Mouse (Mus musculus) cortical plate, adult 2 months (tissue): ENCODE measurements around the gene Prkce. TPM values are rescaled to one million over a fixed set of nuclear protein-coding genes. Genes with fewer than 3 reads are reported as not detected.

Experiments
- H3K27ac ChIP-seq: fragments of 200-500 bp; 2 replicates; pipeline ENCODE4 v1.5.1; 2012; ENCODE audit warnings: low read length, control low read depth, inconsistent platforms; ENCODE audit not compliant: insufficient read depth
- H3K4me1 ChIP-seq: fragments of 200-500 bp; 2 replicates; pipeline ENCODE4 v1.6.1; 2011; ENCODE audit warnings: low read length; ENCODE audit not compliant: control insufficient read depth, insufficient read depth
- H3K4me3 ChIP-seq: fragments of 200-500 bp; 2 replicates; pipeline ENCODE4 v1.5.1; 2011; ENCODE audit warnings: mild to moderate bottlenecking, low read length, control low read depth; ENCODE audit not compliant: insufficient read depth
- CTCF ChIP-seq: fragments of 200-500 bp; IDR thresholded peaks from 2 replicates; pipeline ENCODE4 v1.5.1; 2011; ENCODE audit warnings: mild to moderate bottlenecking, control low read depth, low read length; ENCODE audit not compliant: insufficient read depth; ENCODE audit errors: extremely low read depth
- POLR2A ChIP-seq: fragments of 200-500 bp; IDR thresholded peaks from 2 replicates; pipeline ENCODE4 v1.6.1; 2011; ENCODE audit warnings: mild to moderate bottlenecking, low read length, control low read depth; ENCODE audit not compliant: insufficient read depth; ENCODE audit errors: extremely low read depth
- polyA plus RNA-seq: library from polyadenylated mRNA; depleted of rRNA; stranded (reverse); fragments of >200 nt; gene quantifications from 2 replicates; pipeline ENCODE4 v1.2.3, GENCODE M21; 2012

Gene Prkce
- polyA plus RNA-seq, 1 experiment = 83.7 TPM

DNA sequence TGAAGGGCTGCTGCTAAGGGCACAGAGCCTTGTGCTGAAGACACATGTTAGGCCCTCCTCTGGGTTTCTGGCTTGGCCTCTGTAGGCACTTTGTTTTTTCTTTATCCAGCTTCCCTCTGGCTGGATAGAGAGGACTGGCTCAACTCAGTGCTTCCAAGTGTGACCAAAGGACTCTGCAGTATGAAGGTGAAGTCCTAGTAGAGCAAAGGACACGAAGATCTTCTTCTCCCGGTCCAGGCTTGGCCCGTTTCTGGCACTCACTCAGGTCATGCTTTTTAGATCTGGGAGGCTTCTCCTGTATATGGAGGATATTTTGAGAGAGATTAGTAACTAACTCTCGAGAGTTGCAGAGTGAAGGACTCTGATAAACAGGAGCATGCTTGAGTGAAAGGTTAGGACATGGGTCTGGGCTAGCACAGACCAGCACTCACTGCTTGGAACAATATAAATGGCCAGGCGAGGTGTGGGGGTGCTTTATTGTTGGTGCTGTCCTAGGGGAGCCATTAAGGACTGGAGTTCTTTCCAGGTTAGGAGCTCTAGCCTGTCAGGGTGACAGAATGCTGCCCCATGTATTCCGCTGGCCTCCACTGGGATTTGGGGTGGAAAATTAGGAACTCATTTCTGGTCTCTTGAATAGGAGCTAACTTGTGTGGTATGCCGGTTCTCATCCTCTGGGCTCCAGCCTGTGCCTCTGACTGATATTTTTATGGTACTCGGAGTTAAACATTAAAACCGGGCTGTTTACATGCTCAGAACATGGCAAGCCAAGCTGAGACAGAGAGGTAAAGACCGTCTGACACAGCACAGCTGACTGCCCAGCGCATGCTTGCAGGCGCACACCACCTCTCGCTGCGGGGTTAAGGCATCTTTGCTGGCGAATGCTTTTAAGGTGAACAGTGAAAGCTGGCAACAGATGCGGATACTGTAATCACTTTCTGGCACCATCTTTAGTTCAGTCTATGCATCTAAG lies 31.2 kb downstream of the Prkce start:
- Histone ChIP-seq H3K4me3 (no peak overlapping the region), H3K4me1 (peaks cover 6% of the 10 kb centered on the region), H3K27ac (no peak overlapping the region)
- TF ChIP-seq POLR2A = no peak
- no peak for TF ChIP-seq CTCF

DNA sequence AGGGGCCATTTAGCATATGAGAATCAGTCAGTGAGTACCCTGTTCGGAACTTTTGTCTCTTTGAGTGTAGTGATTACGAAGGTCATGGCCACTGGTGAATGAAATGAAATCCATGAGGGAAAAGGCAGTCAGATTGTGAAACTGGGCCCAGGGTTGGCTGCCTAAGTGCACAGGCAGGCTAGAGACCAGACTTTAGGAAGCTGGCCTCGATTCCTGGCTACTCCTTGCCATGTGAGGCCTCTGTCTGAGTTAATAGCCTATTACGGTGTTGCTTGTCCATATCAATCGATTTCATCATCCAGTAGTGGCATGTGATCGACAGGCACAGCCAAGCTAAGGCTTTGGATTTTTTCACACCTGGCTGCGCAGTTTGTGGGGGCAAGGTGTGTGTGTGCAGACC lies 34.4 kb downstream of the Prkce start:
- peaks cover 4% of the 10 kb centered on the region; the same call in 1 of the 2 replicates for H3K4me1 ChIP-seq

DNA sequence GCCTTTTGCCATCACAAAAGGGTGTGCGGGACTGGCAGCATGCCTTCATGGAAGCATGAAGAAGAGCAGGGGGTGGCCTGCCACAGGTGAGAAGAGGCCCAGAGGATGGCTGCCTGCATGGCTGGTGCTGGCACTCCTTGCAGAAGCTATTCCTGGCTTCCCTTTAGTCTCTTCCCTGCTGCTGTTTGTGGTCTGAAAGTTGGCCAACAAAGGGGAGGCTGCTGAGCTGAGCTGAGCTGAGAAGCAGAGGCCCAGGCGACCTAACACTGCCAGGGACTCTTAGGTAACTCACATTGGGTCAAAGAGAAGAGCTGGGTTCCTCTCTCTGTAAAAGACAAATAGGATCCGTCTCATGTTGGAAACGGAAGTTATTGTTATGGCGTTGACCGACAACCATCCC lies 35.4 kb downstream of the Prkce start:
- Histone ChIP-seq H3K4me3 (no peak overlapping the region), H3K4me1 (peaks cover 4% of the 10 kb centered on the region; the same call in 1 of the 2 replicates), H3K27ac (no peak overlapping the region)
- no peak for TF ChIP-seq CTCF
- TF ChIP-seq POLR2A = no peak

More for the DNA sequence above, 34.4 kb downstream of the Prkce start:
- Histone ChIP-seq H3K4me3 (no peak overlapping the region), H3K27ac (no peak overlapping the region)
- TF ChIP-seq CTCF = no peak
- no peak for TF ChIP-seq POLR2A

DNA sequence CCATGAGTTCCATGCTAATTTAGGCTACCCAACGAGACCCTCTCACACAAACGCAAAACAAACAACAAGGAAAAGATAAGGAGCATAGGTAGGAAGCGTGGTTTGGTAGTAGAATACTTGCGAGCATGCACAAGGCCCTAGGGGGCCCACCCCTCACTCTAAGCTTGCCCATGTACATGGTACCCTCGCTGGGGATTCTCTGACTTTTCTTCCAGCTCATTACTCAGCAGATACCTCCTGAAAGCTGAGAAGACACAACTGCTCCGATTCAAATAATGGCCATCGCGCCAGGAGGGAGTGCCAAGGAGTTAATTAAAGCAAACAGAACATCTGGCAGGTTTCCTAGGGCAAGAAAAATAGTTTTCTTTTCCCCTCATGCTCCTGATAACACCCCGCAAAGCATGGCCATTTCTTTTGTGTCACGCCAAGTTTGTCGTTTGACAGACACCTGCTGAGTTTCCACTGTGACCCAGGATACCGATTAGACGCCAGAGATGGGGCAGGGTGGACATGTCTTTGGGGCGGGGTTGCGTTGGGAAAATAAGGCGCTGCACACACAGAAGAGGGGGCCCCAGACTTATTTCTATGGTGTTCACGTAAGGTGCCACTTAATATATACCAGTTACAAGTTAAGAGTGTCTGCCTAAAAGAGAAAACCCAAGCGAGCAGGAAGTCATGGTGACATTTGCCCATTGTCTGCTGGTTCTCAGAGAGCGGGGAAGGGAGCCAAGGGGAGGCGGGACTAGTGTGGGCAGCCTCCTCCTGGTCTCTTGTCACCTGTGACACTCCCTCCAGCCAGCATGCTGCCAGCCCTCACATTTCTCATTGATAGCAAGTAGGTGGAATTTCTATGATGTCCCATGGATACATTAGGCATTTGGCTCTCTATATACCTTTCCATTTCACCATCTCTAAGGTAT lies 36.2 kb downstream of the Prkce start:
- Histone ChIP-seq H3K4me3 (no peak overlapping the region), H3K27ac (no peak overlapping the region), H3K4me1 (peaks cover 4% of the 10 kb centered on the region; the same call in 1 of the 2 replicates)
- TF ChIP-seq POLR2A (no peak), CTCF (no peak)

DNA sequence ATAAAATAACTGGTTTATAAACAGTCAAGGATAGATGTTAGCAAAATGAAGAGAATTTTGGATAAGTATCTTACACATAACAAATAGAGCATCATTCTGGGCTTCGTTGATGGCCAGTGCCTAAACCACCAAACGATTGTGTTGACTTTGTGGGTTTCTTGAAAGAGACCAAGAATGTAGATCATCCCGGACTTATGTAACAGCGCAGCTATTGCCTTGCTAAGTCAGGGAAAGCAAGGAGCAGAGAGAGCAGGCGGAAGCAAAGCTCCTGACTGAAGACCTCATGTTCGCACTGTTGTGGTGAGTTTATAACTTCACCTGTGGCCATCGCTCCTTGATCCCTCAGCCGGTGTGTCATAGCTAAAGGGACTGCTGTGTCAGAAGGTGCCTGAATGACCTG lies 38.7 kb downstream of the Prkce start:
- H3K4me3 ChIP-seq = no peak overlapping the region
- no peak overlapping the region for H3K27ac ChIP-seq
- peaks cover 6% of the 10 kb centered on the region; the same call in 1 of the 2 replicates for H3K4me1 ChIP-seq
- TF ChIP-seq CTCF (no peak), POLR2A (no peak)

DNA sequence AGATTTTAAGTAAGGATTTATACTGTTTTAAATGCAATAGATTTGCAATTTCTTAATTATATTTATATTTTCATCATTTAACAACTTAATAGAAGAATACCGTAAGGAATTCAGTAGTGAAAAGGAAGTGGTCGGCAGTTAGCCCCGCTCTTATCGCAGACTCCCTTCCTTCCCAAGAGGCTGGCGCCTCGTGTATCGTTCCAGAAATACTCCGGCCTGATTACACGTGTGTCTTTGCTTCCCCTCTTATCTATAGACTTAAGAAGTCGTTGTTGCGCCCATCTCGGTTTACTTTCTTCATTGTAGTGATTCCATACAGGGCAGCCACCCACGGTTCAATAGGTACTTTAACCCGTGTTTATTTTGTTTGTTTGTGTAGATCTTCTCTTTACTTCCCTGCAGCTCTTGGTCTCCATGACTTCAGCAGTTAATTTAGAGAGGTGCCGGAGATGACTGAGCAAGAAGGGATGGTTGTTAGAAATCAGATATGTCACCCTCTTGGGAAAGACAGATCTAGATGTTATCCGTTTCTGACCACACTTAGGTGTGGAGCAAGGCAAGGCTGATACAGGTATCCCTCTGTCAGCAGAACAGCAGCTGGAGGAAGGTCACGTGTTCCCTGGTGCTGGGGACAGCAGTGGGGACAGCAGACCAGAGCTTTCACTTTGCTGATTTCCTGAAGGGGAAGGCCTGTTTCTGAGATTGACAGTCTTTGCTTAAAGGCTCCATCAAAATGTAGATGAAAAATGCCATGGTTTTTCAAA lies 40.7 kb downstream of the Prkce start:
- no peak for TF ChIP-seq CTCF
- TF ChIP-seq POLR2A = no peak
- Histone ChIP-seq H3K4me1 (0 out of 2 replicates have a peak, but pooled peaks cover 4% of the 10 kb centered on the region), H3K4me3 (no peak overlapping the region), H3K27ac (no peak overlapping the region)

DNA sequence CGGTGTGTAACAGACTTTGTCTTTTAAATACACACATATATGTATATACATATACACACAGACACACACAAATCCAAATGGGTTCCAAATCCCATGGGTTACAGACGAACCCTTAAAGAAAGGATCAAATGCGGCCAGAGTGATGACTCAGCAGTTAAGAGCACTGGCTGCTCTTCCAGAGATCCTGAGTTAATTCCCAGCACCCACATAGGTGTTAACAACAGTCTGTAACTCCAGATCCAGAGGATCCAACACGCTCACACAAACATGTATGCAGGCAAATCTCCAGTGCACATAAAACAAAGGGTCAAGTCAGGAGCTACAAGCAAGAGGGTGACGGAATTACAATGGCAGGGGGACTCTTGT lies 41.2 kb downstream of the Prkce start:
- Histone ChIP-seq H3K4me3 (no peak overlapping the region), H3K27ac (no peak overlapping the region), H3K4me1 (0 out of 2 replicates have a peak, but pooled peaks cover 1% of the 10 kb centered on the region)
- TF ChIP-seq POLR2A (no peak), CTCF (no peak)

DNA sequence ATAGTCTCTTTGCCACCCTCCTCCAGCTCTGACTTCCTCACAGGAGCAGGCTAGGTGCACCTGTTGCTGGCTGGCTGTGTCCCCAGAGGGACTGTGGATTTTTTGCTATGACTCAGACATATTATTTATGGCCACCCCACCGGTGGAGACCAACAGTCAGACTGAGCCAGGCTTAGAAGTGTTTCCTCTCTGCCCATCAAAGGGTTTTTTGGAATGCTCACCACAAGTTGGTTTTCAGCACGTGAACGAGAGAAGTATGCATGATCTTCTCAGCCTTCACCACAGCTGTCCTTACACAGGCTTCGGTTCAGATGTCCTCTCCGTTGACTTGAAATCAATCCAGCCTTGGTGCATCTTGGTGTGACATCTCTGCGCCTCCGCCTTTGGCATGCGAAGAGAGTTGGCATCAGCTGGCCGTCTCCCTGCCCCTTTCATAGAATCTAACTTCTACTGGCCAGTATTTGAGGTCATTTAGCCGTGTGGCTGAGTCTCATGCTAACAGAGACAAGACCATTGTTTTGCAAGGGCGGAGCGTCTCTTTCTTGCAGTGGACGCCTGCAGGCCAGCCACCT lies 42.2 kb downstream of the Prkce start:
- no peak overlapping the region for H3K4me3 ChIP-seq
- H3K27ac ChIP-seq = no peak overlapping the region
- TF ChIP-seq POLR2A (no peak), CTCF (no peak)
- H3K4me1 ChIP-seq = 0 out of 2 replicates have a peak, but pooled peaks cover 1% of the 10 kb centered on the region
